Mouse (Mus musculus) T-helper 2 cell (primary cell): Measurements from ENCODE around the gene Csrnp2.

Source experiments
- in situ Hi-C: fragments of 300-600 bp; cut with MboI, MseI; formaldehyde crosslinking; loops from one replicate; pipeline ENCODE4 v1.15.1; 2025; ENCODE audit warnings: high pct_unique_total_duplicates

Csrnp2 gene

GRCm38 (mm10) chr15:100433234-100433633 lies 62.1 kb downstream of the Csrnp2 start:
- in situ Hi-C loops: no loop called here

- in situ Hi-C loops: no loop called here
Measured at GRCm38 (mm10) chr15:100429959-100430565, 65.2 kb downstream of the Csrnp2 start.
